Mouse (Mus musculus) midbrain, postnatal 0 days (tissue): ENCODE measurements at regions not wholly inside any gene's neighbourhood (a gene's known extent, or its start where the extent isn't known, plus 50 kb on each side); places are given as distances from the start of the nearest gene placed in this dataset.
"Not testable (repeated sequence)": the region's sequence is repeated elsewhere in the genome, so short reads cannot be mapped to it uniquely, and the experiment has no call there.

ENCODE experiments used
- ATAC-seq: fragments of 200-750 bp; cut with Nextera tagmentation; 2 replicates; pipeline ENCODE4 v1.8.0; 2017; ENCODE audit warnings: moderate number of reproducible peaks, mild to moderate bottlenecking, moderate TSS enrichment, moderate library complexity; ENCODE audit not compliant: low FRiP score
- DNase-seq: peaks from one replicate; pipeline ENCODE4 v3.0.0-alpha.2; 2015; ENCODE audit warnings: low spot score
- H3K27ac ChIP-seq: fragments of 300-500 bp; sonication (generic); 2 replicates; pipeline ENCODE4 v1.5.1; 2014; ENCODE audit warnings: low read depth, mild to moderate bottlenecking, low read length, mixed read lengths
- H3K27me3 ChIP-seq: fragments of 300-500 bp; sonication (generic); 2 replicates; pipeline ENCODE4 v1.6.1; 2014; ENCODE audit warnings: low read length, control low read depth, mixed read lengths; ENCODE audit not compliant: insufficient read depth
- H3K36me3 ChIP-seq: fragments of 300-500 bp; sonication (generic); 2 replicates; pipeline ENCODE4 v1.6.1; 2014; ENCODE audit warnings: low read length, control low read depth, mixed read lengths; ENCODE audit not compliant: insufficient read depth
- H3K4me1 ChIP-seq: fragments of 300-500 bp; sonication (generic); 2 replicates; pipeline ENCODE4 v1.6.1; 2014; ENCODE audit warnings: mild to moderate bottlenecking, control low read depth, antibody characterized with exemption, low read length, mixed read lengths; ENCODE audit not compliant: insufficient read depth
- H3K4me2 ChIP-seq: fragments of 300-500 bp; sonication (generic); 2 replicates; pipeline ENCODE4 v1.6.1; 2014; ENCODE audit warnings: low read depth, mild to moderate bottlenecking, low read length, mixed read lengths; ENCODE audit not compliant: poor library complexity, severe bottlenecking
- H3K4me3 ChIP-seq: fragments of 300-500 bp; sonication (generic); 2 replicates; pipeline ENCODE4 v1.5.1; 2014; ENCODE audit warnings: low read depth, mild to moderate bottlenecking, low read length, moderate library complexity
- H3K9ac ChIP-seq: fragments of 300-500 bp; sonication (generic); replicated peaks from 2 replicates; pipeline ENCODE4 v1.6.1; 2014; ENCODE audit warnings: mild to moderate bottlenecking, low read length, moderate library complexity, mixed read lengths; ENCODE audit not compliant: poor library complexity, severe bottlenecking
- H3K9me3 ChIP-seq: fragments of 300-500 bp; sonication (generic); 2 replicates; pipeline ENCODE4 v1.6.1; 2016; ENCODE audit warnings: low read length, control low read depth
- WGBS: fragments of 180-500 bp; shearing (Covaris S2); extraction: QIAGEN DNeasy Blood & Tissue Kit; methylation state at CpG from one replicate; pipeline ENCODE4 v1.1.7; 2014; 5-methylcytosine and 5-hydroxymethylcytosine counted together

DNA sequence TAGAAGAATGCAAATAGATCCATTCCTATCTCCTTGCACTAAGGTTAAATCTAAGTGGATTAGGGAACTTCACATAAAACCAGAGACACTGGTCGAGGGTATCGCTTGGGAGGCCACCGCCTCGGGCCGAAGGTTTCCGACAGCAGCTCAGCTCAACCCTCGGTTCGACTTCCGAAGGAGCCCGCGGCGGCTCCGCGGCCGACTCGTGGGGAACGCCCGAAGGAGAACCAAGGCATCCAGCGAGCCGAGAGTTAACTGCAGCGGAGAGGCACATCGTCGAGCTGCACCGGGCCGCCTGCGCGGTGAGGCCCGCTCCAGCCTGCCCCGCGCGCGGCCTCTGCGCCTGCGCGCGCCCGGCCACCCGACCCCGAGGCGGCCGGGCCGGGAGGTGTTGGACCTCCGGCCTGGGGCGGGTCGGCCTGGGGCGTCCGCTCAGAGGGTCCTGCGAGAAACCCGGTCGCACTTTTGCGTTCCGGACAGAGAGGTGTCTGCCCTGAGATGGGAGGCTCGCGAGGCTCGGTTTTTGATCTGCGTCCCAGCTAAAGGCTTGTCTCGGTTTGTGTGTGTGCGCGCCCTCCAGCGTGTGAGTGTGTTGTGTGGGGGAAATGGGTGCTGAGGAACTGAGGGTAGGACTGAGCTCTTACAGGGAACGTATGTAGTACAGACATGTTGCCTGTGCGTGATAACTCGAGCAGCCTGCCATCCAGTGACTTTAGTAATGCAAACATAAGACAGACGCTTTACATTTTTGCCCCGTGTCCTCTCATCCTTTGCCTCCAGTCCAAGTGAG, 50.9 kb upstream of the Vmn2r9 start:
- ATAC-seq: peak; percentile 96
- Histone ChIP-seq H3K4me2 (0 out of 2 replicates have a peak overlapping the region, but pooled peaks have one; percentile 30), H3K4me3 (peak overlapping the region; percentile 26)
- 8% methylated on average over 18 of the region's 65 CpGs for WGBS
- not testable (repeated sequence) for H3K9ac ChIP-seq, H3K9me3 ChIP-seq, H3K36me3 ChIP-seq, H3K4me1 ChIP-seq, H3K27me3 ChIP-seq, H3K27ac ChIP-seq, DNase-seq
